Mouse (Mus musculus) liver, embryonic 14.5 days (tissue): ENCODE results near the gene Olfr1378. TPM values are rescaled to one million over a fixed set of nuclear protein-coding genes. Genes with fewer than 3 reads are reported as not detected.
A peak's percentile ranks its signal among the peaks of the same experiment; 100 is the strongest.

Experiments used
- ATAC-seq: fragments of 200-750 bp; cut with Nextera tagmentation; 2 replicates; pipeline ENCODE4 v1.8.0; 2017; ENCODE audit warnings: moderate number of reproducible peaks, mild to moderate bottlenecking, moderate library complexity; ENCODE audit not compliant: insufficient read depth
- DNase-seq, 3 experiments: peaks; one replicate each; pipeline ENCODE4 v3.0.0-alpha.2; 2012 to 2013; ENCODE audit warnings: low read depth in 3 of 3, low spot score in 3 of 3
- H3K27ac ChIP-seq: fragments of 300-500 bp; sonication (generic); 2 replicates; pipeline ENCODE4 v1.5.1; 2014; ENCODE audit warnings: moderate library complexity, mild to moderate bottlenecking, control low read depth, inconsistent platforms
- H3K27me3 ChIP-seq: fragments of 300-500 bp; sonication (generic); 2 replicates; pipeline ENCODE4 v1.6.1; 2014; ENCODE audit warnings: mild to moderate bottlenecking, low read length, moderate library complexity; ENCODE audit not compliant: control insufficient read depth, insufficient read depth
- H3K36me3 ChIP-seq: fragments of 300-500 bp; sonication (generic); replicated peaks from 2 replicates; pipeline ENCODE4 v1.6.1; 2014; ENCODE audit warnings: low read depth; ENCODE audit not compliant: control insufficient read depth, insufficient read depth
- H3K4me1 ChIP-seq, 2 experiments: fragments of 200-500 bp in 1 of 2; fragments of 300-500 bp in 1 of 2; sonication (generic) in 1 of 2; replicated peaks; 2 replicates each; pipeline ENCODE4 v1.6.1; 2012 to 2014; ENCODE audit warnings: antibody characterized with exemption in 1 of 2, inconsistent platforms in 1 of 2, low read length in 1 of 2; ENCODE audit not compliant: control insufficient read depth in 2 of 2, insufficient read depth in 2 of 2
- H3K4me2 ChIP-seq: fragments of 300-500 bp; sonication (generic); 2 replicates; pipeline ENCODE4 v1.6.1; 2014; ENCODE audit warnings: low read depth, mild to moderate bottlenecking, control low read depth, moderate library complexity
- H3K4me3 ChIP-seq, 2 experiments: fragments of 200-500 bp in 1 of 2; fragments of 300-500 bp in 1 of 2; sonication (generic) in 1 of 2; 2 replicates each; pipeline ENCODE4 v1.5.1; 2012 to 2014; ENCODE audit warnings: low read depth in 2 of 2, low read length in 2 of 2, mild to moderate bottlenecking in 2 of 2, control low read depth in 1 of 2, inconsistent platforms in 1 of 2, moderate library complexity in 1 of 2; ENCODE audit not compliant: insufficient read depth in 1 of 2
- H3K9ac ChIP-seq: fragments of 300-500 bp; sonication (generic); replicated peaks from 2 replicates; pipeline ENCODE4 v1.6.1; 2014; ENCODE audit warnings: mild to moderate bottlenecking, control low read depth, moderate library complexity
- H3K9me3 ChIP-seq: fragments of 300-500 bp; sonication (generic); 2 replicates; pipeline ENCODE4 v1.6.1; 2016; ENCODE audit warnings: low read length, mixed read lengths; ENCODE audit not compliant: control insufficient read depth
- CTCF ChIP-seq: IDR thresholded peaks from 2 replicates; pipeline ENCODE4 v1.5.1; 2016; ENCODE audit warnings: antibody characterized with exemption, low read depth, control low read depth
- EP300 ChIP-seq: IDR thresholded peaks from 2 replicates; pipeline ENCODE4 v1.6.1; 2016; ENCODE audit warnings: antibody characterized with exemption, low read depth
- WGBS: fragments of 180-500 bp; shearing (Covaris S2); extraction: QIAGEN DNeasy Blood & Tissue Kit; methylation state at CpG from one replicate; pipeline ENCODE4 v1.1.7; 2014; ENCODE audit not compliant: insufficient replicate concordance; 5-methylcytosine and 5-hydroxymethylcytosine counted together
- polyA plus RNA-seq, 2 experiments: library from polyadenylated mRNA; depleted of rRNA in 1 of 2; stranded (reverse) in 1 of 2; unstranded in 1 of 2; fragments of >200 nt; fragmentation: Nextera tagmentation in 1 of 2; extraction: Ambion mirVana in 1 of 2; gene quantifications; 2 replicates each; pipeline versions ENCODE4 v1.2.1 to v1.2.3; 2012 to 2014

The Olfr1378 gene
- polyA plus RNA-seq, 2 experiments = not detected

DNA sequence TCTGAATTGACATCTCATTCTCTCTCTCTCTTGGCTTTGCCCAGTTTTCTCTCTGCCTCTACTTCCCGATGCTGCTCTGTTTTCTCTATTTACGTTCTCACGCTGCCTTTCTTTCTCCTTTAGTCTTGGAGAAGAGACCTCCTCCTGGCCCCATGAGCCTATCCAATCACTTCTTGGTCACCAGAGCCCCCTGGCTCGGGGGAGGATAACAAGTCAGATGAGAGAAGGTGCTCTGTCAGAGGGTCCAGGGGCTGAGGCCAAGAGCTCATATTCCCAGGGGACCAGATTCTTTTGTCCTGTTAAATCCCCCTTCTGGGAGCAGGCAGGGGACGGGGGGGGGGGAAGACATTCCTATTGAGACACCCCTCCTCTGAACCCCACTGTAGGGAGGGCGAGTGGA is 12.7 kb upstream of the Olfr1378 start, which contains the start of gene Prop1:
Prop1 (minus strand) TSS at position 101 of the 400 bp plus-strand sequence.
- ATAC-seq (no peak), DNase-seq (no peak)
- no peak for TF ChIP-seq CTCF
- no peak for TF ChIP-seq EP300
- H3K27ac ChIP-seq = no peak within 1 kb of the TSS
- H3K9ac ChIP-seq = no peak within 1 kb of the TSS
- H3K36me3 ChIP-seq = no peaks in the 10 kb centered on the region
- no peak within 1 kb of the TSS for H3K4me2 ChIP-seq
- WGBS = 43% methylated on average over 6 of the region's 6 CpGs
- no peaks in the 10 kb centered on the region for H3K9me3 ChIP-seq
- no peak within 1 kb of the TSS for H3K4me3 ChIP-seq
- no peaks in the 10 kb centered on the region for H3K4me1 ChIP-seq
- no peaks in the 10 kb centered on the region for H3K27me3 ChIP-seq

DNA sequence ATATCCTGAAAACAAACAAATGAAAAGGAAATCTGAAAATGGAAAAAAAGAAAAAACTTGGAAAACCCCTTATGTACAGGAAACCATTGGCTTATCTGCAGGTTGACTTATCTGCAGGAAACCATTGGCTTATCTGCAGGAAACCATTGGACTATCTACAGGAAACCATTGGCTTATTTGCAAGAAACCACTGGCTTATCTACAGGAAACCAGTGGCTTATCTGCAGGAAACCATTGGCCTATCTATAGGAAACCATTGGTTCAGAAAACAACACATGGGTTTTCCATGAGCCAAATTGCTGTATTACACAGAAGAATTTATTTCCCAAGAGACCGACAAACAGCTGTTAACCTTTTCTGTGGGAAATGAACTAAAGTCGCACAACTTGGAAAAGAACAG is 1.4 kb upstream of the Olfr1378 start:
- no peak for ATAC-seq
- Histone ChIP-seq H3K27ac (no peak overlapping the region), H3K4me3 (no peak overlapping the region), H3K4me1 (no peaks in the 10 kb centered on the region), H3K4me2 (no peak overlapping the region), H3K9me3 (no peaks in the 10 kb centered on the region), H3K9ac (no peak overlapping the region), H3K27me3 (no peaks in the 10 kb centered on the region), H3K36me3 (no peaks in the 10 kb centered on the region)
- WGBS = 6% methylated on average over 2 of the region's 2 CpGs
- no peak for DNase-seq
- no peak for TF ChIP-seq EP300
- no peak for TF ChIP-seq CTCF

DNA sequence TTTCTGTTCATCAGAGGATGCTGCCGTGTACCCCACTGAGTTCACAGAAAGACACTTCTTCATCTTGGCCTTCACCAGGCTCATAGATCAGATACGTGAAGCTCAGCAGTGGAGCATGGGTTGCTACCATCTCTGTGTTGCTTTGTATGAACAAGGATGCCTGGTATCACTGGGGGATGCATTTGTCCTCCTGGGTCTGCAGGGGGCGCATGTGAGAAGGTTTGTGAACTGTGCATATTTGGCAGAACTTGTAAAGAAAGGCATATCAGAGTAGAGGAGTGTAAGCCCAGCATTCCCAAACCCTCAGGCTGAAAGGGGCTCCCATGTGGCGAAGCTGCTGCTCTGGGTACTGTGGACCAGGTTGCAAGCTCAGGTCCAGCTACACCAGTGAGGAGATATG is 10.9 kb downstream of the Olfr1378 start:
- H3K27ac ChIP-seq = no peak overlapping the region
- H3K27me3 ChIP-seq = no peaks in the 10 kb centered on the region
- no peak overlapping the region for H3K4me3 ChIP-seq
- H3K36me3 ChIP-seq = no peaks in the 10 kb centered on the region
- no peaks in the 10 kb centered on the region for H3K9me3 ChIP-seq
- H3K9ac ChIP-seq = no peak overlapping the region
- TF ChIP-seq CTCF (peak; percentile 36), EP300 (no peak)
- ATAC-seq (no peak), DNase-seq (no peak)
- H3K4me2 ChIP-seq = no peak overlapping the region
- H3K4me1 ChIP-seq = no peaks in the 10 kb centered on the region
- WGBS = 46% methylated on average over 4 of the region's 4 CpGs

DNA sequence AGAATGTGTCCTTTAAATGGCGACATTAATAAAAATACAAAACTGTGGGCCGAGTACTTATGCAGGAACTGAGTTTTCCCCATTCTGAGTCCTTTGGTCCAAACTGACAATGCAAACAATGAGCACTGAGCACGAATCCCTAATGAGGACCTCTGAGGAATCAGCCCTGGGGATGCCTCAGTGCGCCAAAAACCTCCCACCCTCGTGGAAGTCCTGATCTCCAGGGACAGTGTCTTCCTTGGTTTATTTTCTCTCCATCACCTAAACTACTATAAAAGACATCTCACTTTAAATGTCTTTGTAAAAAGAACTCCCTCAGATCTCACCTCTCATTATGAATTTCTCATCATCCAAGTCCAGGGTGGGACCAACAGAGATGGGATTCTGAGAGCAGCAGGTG is 15.3 kb downstream of the Olfr1378 start, which contains the start of gene Olfr1377:
Olfr1377 (plus strand) TSS at position 301 of the 400 bp plus-strand sequence.
- no peak for TF ChIP-seq CTCF
- TF ChIP-seq EP300 = no peak
- no peak for ATAC-seq

DNA sequence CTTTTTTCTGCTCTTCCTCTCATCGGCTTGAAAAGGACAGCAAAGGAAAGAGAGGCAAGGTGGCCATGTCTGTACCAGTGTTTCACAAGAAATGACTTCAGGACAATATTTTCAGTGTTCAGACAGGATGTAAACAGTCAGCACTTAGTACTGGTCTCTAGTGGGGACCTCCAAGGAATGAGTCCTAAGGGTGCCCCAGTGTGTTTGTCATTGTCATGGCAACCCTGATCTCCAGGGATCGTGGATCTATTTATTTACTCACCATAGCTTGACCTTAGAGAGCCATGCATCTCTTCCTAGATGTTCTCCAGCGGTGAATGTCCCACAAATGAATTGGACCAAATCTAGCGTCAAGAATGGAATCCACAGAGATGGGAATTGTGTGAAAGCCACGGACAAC is 37.0 kb downstream of the Olfr1378 start, which contains the start of gene Olfr51:
Olfr51 (plus strand) TSS at position 301 of the 400 bp plus-strand sequence.
- TF ChIP-seq EP300 = no peak
- TF ChIP-seq CTCF = no peak
- Histone ChIP-seq H3K36me3 (no peaks in the 10 kb centered on the region), H3K27me3 (no peaks in the 10 kb centered on the region), H3K4me2 (no peak within 1 kb of the TSS), H3K4me3 (no peak within 1 kb of the TSS), H3K4me1 (no peaks in the 10 kb centered on the region), H3K9ac (no peak within 1 kb of the TSS), H3K9me3 (no peaks in the 10 kb centered on the region), H3K27ac (no peak within 1 kb of the TSS)
- no peak for DNase-seq
- no peak for ATAC-seq
- 45% methylated on average over 5 of the region's 5 CpGs for WGBS

More for the DNA sequence above, 15.3 kb downstream of the Olfr1378 start, which contains the start of gene Olfr1377:
- no peak within 1 kb of the TSS for H3K4me2 ChIP-seq
- H3K27me3 ChIP-seq = no peaks in the 10 kb centered on the region
- H3K9ac ChIP-seq = no peak within 1 kb of the TSS
- H3K4me1 ChIP-seq = no peaks in the 10 kb centered on the region
- H3K36me3 ChIP-seq = no peaks in the 10 kb centered on the region
- no peak within 1 kb of the TSS for H3K27ac ChIP-seq
- no peak for DNase-seq
- WGBS = 56% methylated on average over 5 of the region's 5 CpGs
- no peaks in the 10 kb centered on the region for H3K9me3 ChIP-seq
- no peak within 1 kb of the TSS for H3K4me3 ChIP-seq
